In the genomic region with DNA sequence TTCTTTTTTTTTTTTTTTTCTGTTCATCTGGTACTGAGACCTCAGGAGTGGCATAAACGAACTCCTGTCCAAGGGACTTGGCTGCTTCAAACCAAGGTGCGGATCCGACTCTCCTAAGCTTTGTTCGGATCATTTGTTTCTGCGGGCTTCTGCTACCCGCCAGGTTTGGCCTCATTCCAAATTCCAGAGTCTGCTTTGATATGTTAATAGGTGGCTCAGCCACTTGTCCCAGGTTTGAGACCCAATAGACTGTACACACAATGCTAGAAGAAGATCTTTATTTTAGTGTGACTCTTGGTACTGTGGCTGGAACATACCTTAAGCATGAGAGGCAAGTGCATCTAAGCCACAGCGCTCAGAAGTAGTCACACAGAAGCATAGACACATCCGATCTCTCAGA, we compare ENCODE assay signal across 17 mouse cellular contexts. TPM values are rescaled to one million over a fixed set of nuclear protein-coding genes. Genes with fewer than 3 reads are reported as not detected.
DNase-seq lines count a peak whose midpoint lies in the region; ATAC-seq lines count a peak whose summit lies in the region.
"Had no signal": no experiment of that assay in that cellular context is flagged by ENCODE, and none has a peak within 500 bp of the region (broad histone marks: within the 10 kb centered on the region; RNA-seq: fewer than 3 reads in every experiment).

No protein-coding gene starts in this region.

- ATAC-seq in forebrain, embryonic 14.5 days = no peak
- no peak for ATAC-seq in forebrain, embryonic 15.5 days (replicated peaks)
- peak; percentile 12; the same call in 1 of the 2 replicates for ATAC-seq in intestine, embryonic 16.5 days
- ATAC-seq: liver, postnatal 0 days had no signal

- H3K9me3 ChIP-seq in forebrain, embryonic 14.5 days (replicated peaks; ENCODE audit: control insufficient read depth, low read length) = no peaks in the 10 kb centered on the region
- no peaks in the 10 kb centered on the region for H3K9me3 ChIP-seq in forebrain, embryonic 15.5 days
- no peaks in the 10 kb centered on the region for H3K9me3 ChIP-seq in intestine, embryonic 16.5 days (ENCODE audit: control insufficient read depth, low read length)
- H3K9me3 ChIP-seq: heart, embryonic 13.5 days; midbrain, embryonic 12.5 days had no signal

- WGBS in forebrain, embryonic 14.5 days = 27% methylated on average over 8 of the region's 8 CpGs
- WGBS in forebrain, embryonic 15.5 days = 31% methylated on average over 8 of the region's 8 CpGs
- 67% methylated on average over 8 of the region's 8 CpGs for WGBS in intestine, embryonic 16.5 days

- no peak overlapping the region for H3K4me2 ChIP-seq in forebrain, embryonic 14.5 days (ENCODE audit: low read length)
- H3K4me2 ChIP-seq in forebrain, embryonic 15.5 days (replicated peaks) = no peak overlapping the region
- H3K4me2 ChIP-seq in intestine, embryonic 16.5 days (ENCODE audit: low read depth, low read length) = no peak overlapping the region
- H3K4me2 ChIP-seq: heart, embryonic 13.5 days; midbrain, embryonic 12.5 days had no signal

- no peaks in the 10 kb centered on the region for H3K27me3 ChIP-seq in forebrain, embryonic 14.5 days (replicated peaks; ENCODE audit: control insufficient read depth, insufficient read depth, low read length)
- H3K27me3 ChIP-seq in forebrain, embryonic 15.5 days = no peaks in the 10 kb centered on the region
- no peaks in the 10 kb centered on the region for H3K27me3 ChIP-seq in intestine, embryonic 16.5 days (replicated peaks; ENCODE audit: control insufficient read depth, insufficient read depth, low read length)
- H3K27me3 ChIP-seq: midbrain, embryonic 12.5 days had no signal

- H3K27ac ChIP-seq in forebrain, embryonic 14.5 days (ENCODE audit: low read depth, low read length) = no peak overlapping the region
- H3K27ac ChIP-seq in forebrain, embryonic 15.5 days (replicated peaks) = no peak overlapping the region
- H3K27ac ChIP-seq in intestine, embryonic 16.5 days (ENCODE audit: low read length) = no peak overlapping the region
- H3K27ac ChIP-seq: heart, embryonic 13.5 days; macrophage; midbrain, embryonic 12.5 days had no signal

- peak; percentile 34 for DNase-seq in forebrain, embryonic 14.5 days (ENCODE audit: low spot score)
- peak; percentile 84 for DNase-seq in ES-CJ7 (ENCODE audit: low read depth, low spot score)
- peak; percentile 39 to 49 for DNase-seq in kidney, postnatal 25 days
- DNase-seq in adrenal gland, adult (ENCODE audit: inconsistent age in 2 of 2, low spot score in 1 of 2) = no peak
- no peak for DNase-seq in cerebellum, adult 11 months
- DNase-seq: adrenal gland, adult 8-10 months; cerebellum, adult 9-10 months; heart, postnatal 36 days; liver; liver, postnatal 0 days; thymus, postnatal 4 days had no signal

- no peak overlapping the region for H3K9ac ChIP-seq in forebrain, embryonic 14.5 days (ENCODE audit: low read length)
- no peak overlapping the region for H3K9ac ChIP-seq in forebrain, embryonic 15.5 days (replicated peaks)
- H3K9ac ChIP-seq in intestine, embryonic 16.5 days (ENCODE audit: low read depth, low read length) = no peak overlapping the region
- H3K9ac ChIP-seq: heart, embryonic 13.5 days; liver, postnatal 0 days; midbrain, embryonic 12.5 days had no signal

- no peaks in the 10 kb centered on the region for H3K36me3 ChIP-seq in forebrain, embryonic 14.5 days (ENCODE audit: control insufficient read depth, insufficient read depth, low read length)
- H3K36me3 ChIP-seq in forebrain, embryonic 15.5 days = no peaks in the 10 kb centered on the region
- no peaks in the 10 kb centered on the region for H3K36me3 ChIP-seq in intestine, embryonic 16.5 days (ENCODE audit: control insufficient read depth, insufficient read depth, low read length)
- H3K36me3 ChIP-seq: heart, embryonic 13.5 days; midbrain, embryonic 12.5 days had no signal

- H3K4me3 ChIP-seq in forebrain, embryonic 14.5 days (ENCODE audit: low read depth, low read length) = no peak overlapping the region
- H3K4me3 ChIP-seq in forebrain, embryonic 15.5 days = no peak overlapping the region
- H3K4me3 ChIP-seq in intestine, embryonic 16.5 days (ENCODE audit: low read length) = no peak overlapping the region
- H3K4me3 ChIP-seq: erythroblast, embryonic 14.5 days; heart, embryonic 13.5 days; midbrain, embryonic 12.5 days had no signal

- 0 out of 2 replicates have a peak, but pooled peaks cover 2% of the 10 kb centered on the region for H3K4me1 ChIP-seq in forebrain, embryonic 14.5 days (ENCODE audit: control insufficient read depth, insufficient read depth, low read length)
- H3K4me1 ChIP-seq in forebrain, embryonic 15.5 days = 0 out of 2 replicates have a peak, but pooled peaks cover 7% of the 10 kb centered on the region
- H3K4me1 ChIP-seq in intestine, embryonic 16.5 days (ENCODE audit: control insufficient read depth, insufficient read depth, low read length) = peaks cover 7% of the 10 kb centered on the region
- H3K4me1 ChIP-seq: heart, embryonic 13.5 days had no signal

RNA-seq across cellular contexts. Expression of gene Tmc5, which starts 14.8 kb away (rescaled TPM):
- polyA plus RNA-seq in forebrain, embryonic 14.5 days (2014; fragmentation: Nextera tagmentation; extraction: Ambion mirVana) = 0.25 and 0.27 TPM in 2 replicates
- polyA plus RNA-seq in forebrain, embryonic 15.5 days (2015; fragmentation: Nextera tagmentation; extraction: Ambion mirVana) = 0.27 and 0.32 TPM in 2 replicates
- 17.1 and 22.7 TPM in 2 replicates for polyA plus RNA-seq in intestine, embryonic 16.5 days (2015; fragmentation: Nextera tagmentation; extraction: Ambion mirVana)
- polyA plus RNA-seq: erythroblast, embryonic 14.5 days; macrophage had no signal

RNA-seq across cellular contexts. Expression of gene Tmc7, which starts 27.4 kb away (rescaled TPM):
- 6.9 and 7.6 TPM in 2 replicates for polyA plus RNA-seq in forebrain, embryonic 14.5 days (2014; fragmentation: Nextera tagmentation; extraction: Ambion mirVana)
- polyA plus RNA-seq in forebrain, embryonic 15.5 days (2015; fragmentation: Nextera tagmentation; extraction: Ambion mirVana) = 7.8 TPM in 2 replicates
- 1.7 and 2.3 TPM in 2 replicates for polyA plus RNA-seq in intestine, embryonic 16.5 days (2015; fragmentation: Nextera tagmentation; extraction: Ambion mirVana)
- polyA plus RNA-seq: erythroblast, embryonic 14.5 days; macrophage had no signal

Comparison
In these comparisons a context has a peak if more than half of its experiments do, and no peak if none do; other contexts are left out.
1. DNase-seq: peak in forebrain, embryonic 14.5 days (single experiment), ES-CJ7 (single experiment) and kidney, postnatal 25 days (2 of 2); none in adrenal gland, adult (0 of 2) and cerebellum, adult 11 months (single experiment).
2. RNA of gene Tmc5, which starts 14.8 kb away (polyA plus RNA-seq): 17.1 to 22.7 TPM in intestine, embryonic 16.5 days; 0.27 to 0.32 TPM in forebrain, embryonic 15.5 days and 0.25 to 0.27 TPM in forebrain, embryonic 14.5 days; every median in the first group is over 10 times any median in the second.